Mouse (Mus musculus) telencephalon, adult 2 months (tissue): ENCODE results near the gene Vwa8.
"Not testable (repeated sequence)": the region's sequence is repeated elsewhere in the genome, so short reads cannot be mapped to it uniquely, and the experiment has no call there.

Source experiments
- DNase-seq: peaks from one replicate; pipeline ENCODE4 v3.0.0-alpha.2; 2011; ENCODE audit warnings: low read depth, low spot score

Vwa8 gene

DNA sequence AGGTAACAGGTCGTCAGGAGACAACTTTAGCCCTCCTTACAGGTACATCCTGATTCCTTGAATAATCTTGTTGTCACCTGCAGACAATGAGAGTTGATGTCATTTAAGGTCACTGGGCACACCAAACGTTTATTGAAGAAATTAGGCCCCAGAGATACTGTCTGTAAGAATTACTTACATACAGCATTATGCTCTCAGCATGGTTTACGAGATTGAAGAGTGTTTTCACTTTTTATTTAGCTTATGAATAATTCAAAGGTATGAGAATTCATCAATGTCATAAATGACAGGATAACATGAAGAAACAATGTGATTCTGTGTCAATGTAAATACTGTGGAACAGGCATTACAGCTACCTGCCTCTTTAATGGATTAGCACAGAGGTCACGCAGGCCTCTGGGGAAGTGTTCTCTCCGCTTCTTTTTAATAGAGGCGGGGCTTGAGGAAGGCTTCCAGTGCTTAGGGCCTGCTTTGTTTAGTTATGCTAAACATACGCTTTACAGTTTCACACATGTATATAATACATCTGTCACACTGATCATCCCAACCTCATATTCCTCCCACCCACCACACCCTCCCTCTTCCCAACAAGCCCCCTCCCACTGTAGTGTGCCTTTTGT, 37.2 kb downstream of the Vwa8 start:
- DNase-seq: no peak

DNA sequence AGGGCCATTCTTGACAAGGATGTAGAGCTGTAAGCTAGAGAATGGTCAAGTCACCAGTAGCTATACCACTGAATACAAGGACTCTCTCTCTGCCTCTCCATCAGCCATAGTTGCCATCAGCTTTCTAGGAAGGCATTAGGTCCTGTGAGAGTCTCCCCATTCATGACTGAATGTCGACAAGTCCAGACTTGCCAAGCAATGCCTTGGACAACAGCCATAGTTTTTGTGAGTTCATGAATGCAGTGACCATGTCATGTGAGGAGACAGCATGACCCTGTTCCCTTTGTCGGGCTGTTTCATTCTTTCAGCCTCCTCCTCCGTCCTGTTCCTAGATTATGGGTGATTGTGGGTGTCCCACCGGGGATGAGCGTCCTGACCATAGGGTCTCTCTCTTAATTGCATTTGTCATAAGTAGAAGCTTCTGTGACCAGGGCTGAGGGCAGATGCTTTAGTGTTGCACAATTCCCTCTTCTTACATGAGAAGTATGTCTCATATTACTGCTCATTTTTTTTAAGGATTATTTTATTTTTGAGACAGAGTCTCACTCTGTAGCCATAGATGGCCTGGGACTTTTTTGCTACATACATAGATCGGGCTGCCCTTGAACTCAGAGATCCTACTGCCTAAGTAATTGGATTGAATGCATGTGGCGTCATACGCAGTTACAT, 37.8 kb downstream of the Vwa8 start:
- DNase-seq: no peak

DNA sequence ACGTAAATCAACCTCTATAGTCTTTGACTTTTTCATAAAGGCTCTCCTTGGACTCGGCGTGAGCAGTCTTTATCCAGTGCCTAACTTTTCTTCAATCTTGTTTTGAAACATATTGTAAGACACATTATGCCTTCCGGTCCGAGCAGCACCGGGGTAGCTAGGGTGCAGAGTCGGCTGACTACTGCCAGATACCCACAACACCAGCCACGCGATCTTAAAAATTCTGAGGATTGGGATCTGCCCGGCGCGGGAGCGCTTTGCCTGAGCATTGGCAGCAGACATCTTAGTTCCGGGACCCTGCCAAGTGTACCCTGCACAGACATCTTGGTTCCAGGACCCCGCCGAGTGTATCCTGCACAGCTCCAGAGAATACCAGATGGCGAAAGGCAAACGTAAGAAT, 38.6 kb downstream of the Vwa8 start:
- not testable (repeated sequence) for DNase-seq

DNA sequence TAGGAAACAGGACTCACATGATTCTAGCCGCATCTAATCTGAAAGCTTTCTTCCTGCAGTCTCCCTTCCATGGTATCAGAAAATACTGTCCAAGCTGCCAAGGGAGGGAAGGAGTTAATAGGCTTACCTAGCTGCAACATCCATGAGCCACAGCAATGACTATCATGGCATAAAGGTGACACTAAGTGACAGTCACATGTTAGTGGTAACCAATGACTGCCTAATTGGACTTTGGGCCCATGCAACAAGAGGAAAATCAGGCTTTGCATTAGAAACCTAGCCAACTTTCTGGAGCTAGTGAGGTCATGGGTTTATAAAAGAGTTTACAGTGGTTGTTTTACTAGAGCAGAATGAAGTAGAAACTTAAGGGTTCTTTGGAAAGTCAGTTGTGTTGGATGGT, 46.6 kb downstream of the Vwa8 start:
- no peak for DNase-seq

DNA sequence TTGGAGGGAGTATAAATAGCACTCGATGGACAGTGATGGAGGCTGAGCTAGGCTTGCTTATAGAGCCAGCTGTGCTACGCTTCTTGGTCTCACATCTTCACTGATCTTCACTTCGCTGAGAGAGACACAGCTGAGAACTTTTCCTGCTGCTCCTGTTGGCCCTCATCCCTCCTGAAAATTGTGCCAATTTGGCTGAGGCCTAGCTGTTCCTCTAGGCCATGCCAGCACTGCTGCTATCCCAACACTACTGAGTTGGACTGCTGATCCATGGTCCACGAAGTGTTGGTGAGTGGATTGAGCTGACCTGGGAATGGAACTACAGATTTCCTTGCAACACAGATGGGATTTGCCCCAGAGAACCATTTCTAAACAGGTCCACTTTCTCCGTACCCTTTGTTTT, 47.4 kb downstream of the Vwa8 start:
- no peak for DNase-seq

DNA sequence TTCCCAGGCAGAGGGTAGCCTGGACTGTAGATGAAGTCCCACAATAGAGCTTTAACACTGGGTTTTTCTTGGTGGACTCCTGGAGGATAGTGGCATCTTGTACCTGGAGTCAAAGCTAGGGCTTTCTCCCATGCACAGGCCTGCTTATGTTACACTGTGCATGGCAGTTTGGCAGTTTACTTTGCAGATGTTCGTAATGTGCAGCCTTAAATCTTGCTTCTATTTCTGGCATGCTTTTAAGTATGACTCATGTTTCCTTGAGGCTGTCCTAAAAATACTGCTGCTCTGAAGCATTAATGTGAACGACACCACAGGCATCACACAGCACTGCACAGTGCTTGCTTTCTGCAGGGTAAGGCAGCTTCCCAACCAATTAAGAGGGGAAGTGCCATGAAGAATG, 51.9 kb downstream of the Vwa8 start:
- DNase-seq: peak; percentile 91

DNA sequence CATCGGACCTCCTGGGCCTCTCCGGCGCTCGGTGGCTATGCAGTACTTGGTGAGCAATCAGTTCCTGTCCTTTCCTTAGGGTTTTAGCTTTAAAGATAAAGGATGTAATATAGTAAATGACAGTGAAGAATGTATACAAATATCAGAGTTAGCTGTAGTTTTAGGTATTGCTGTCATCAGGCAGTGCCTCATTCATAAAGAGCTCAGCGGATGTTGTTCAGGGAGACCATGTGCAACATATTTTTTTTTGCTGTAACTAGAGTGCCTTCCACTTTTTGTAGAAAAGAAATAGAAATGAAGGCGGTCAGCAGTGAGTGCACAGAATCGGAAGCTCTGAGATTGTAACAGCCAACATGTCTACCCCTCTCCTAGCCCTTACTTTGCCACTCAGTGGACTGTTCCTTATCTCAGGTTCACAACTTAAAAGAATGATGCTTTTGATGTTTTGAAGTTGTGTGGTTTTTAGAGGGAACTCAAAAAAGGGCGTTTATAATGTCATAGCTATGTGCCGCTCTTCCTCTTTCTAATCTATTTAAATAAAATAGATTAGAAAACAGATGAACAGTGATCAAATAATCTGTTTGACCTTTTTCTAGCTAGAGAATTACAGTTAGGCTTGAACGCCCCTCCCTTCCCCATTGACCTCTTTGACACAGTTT, 59.5 kb downstream of the Vwa8 start:
- no peak for DNase-seq

DNA sequence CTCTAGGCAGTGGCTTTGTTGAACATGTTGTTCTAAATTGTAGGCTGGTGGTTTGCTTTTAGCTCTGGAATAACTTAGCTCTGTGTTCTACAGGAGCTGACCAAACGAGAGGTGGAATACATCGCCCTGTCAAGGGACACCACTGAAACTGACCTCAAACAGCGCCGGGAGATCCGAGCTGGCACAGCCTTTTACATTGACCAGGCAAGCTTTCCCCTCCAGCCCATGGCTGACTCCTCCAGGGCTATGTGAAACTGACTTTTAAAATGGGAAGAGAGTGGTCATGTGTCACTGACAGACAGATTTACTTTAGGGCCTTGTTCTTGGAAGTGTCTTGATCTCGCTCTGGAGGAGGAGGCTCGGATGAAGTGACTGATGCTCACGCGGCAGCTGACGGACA, 63.2 kb downstream of the Vwa8 start:
- DNase-seq: no peak

DNA sequence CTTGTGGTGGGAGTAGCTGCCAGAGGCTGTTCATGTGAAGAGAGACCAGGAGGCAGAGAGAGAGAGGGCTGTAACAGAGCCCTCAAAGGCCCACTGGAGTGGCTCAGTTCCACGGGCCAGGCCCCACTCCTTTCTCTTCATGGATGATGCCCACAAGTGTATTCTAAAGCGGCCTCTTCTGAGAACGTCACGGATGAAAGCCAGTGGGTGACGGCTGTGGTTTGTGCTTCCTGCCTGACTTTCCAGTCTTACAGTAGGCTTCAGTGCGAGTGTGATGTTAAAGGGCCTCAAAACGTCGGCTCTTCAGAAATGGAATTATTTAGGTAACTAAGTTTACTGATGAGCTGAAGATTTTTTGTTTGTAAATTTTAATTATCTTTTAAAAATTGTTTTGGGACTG, 65.3 kb downstream of the Vwa8 start:
- no peak for DNase-seq

DNA sequence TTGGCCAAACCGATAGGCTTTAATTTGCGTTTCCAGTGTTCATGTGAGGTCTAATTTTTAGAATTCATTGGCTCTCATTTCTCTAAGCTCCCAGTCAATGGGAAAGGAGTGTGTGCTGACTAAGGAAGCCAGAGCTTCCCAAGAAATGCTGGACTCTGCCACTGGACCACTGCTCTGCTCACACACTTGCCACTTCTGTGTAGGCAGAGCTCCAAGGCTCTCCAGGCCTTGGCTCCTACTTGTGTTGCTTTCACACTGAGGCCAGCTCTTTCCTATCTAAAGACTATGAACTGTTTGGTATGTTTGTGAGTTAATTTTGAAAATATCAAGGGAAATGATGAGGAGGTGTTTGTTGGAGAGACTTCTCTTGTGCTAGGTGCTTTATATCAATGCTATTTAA, 67.8 kb downstream of the Vwa8 start:
- DNase-seq: no peak

DNA sequence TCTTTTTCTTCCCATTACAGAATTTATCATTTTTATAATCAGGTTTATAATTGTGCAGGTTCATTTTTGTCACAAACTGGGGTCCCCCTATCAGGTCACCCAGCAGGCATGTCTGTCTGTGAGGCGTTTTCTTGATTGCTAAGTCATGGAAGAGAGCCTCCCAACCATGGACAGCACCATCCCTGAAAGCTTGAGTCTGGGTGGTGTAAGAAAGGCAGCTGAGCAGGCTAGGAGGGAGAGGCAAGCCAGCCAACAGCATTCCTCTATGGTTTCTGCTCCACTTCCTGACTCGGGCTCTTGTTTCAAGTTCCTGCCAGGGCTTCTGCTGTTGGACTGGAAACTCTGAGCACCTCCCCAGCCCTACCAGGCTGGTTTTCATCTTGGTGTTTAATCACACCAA, 72.4 kb downstream of the Vwa8 start:
- no peak for DNase-seq

DNA sequence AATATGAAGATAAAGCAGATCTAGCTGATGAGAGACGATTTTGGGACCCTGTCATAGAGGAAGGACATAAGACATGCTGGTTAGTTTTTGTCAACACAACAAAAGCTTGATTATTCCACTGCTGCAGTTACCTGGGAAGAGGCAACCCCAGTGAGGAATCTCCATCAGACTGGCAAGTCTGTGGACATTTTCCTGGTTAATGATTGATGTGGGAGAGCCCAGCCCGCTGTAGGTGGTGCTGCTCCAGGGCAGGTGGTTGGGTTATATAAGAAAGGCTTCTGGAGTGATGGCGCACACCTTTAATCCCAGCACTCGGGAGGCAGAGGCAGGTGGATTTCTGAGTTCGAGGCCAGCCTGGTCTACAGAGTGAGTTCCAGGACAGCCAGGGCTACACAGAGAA, 74.8 kb downstream of the Vwa8 start:
- DNase-seq: no peak

DNA sequence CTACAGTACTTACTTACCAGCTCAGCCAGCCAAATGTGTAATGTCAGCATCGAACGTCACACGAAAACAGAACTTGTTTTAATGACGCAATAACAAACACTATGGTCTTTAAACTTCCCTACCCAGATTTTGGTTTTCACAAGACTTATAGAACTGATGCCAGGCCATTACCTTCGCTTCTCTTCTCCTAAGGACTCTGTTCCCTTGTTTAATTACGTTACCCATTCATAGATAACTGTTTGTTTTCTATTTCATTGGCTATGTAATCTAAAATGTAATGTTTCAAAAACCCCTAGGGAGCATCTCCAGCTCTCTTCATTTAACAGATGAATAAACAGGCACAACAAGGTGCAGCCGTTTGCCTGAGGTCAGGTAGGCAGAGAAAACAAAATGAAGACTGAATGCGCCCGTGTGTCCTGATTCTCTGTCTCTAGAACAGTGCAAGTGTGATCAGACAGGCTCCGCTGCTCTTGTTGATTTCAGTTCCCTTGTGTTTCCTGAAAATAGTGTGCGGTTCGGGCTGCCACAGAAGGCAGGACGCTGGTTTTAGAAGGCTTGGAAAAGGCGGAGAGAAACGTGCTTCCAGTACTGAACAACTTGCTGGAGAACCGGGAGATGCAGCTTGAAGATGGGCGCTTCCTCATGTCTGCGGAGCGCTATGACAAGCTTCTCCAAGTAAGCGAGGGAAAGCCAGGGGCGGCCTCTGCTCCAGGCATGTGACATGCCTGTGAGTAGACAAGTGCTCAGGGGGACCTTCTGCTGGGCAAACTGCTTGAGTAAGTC, 76.1 kb downstream of the Vwa8 start:
- no peak for DNase-seq

DNA sequence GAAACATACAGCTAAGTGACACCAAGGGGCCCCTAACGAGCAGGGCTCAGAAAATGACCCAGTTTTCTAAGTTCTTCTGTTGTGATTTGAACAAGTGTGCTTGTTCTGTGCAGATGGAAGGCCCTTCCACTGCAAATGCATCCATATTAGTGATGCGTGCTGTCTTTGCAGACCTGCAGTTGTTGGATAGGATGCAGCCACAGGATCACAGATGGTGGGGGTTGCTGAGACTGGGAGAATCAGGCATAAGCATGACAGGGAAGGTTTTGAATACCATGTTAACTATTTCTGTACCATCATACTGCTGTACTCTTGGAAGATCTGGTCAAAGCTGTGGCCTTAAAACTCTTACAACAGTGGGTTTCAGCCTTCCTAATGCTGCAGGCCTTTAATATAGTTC, 83.2 kb downstream of the Vwa8 start:
- no peak for DNase-seq

DNA sequence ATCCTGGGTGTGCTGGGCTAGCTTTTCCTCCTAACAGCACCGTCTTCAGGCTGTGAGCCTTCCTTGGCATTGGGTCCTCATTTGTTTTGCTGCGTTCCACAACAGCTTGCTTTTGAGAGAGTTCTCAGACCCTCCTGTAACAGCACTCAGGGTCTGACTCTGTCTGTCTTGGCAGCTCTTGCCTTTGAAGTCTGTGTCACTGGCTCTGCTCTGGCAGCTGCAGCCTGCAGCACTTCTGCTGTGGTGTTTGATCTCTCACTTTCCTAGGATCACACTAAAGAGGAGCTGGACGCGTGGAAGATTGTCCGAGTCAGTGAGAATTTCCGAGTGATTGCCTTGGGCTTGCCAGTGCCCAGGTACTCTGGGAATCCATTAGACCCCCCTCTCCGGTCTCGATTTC, 84.5 kb downstream of the Vwa8 start:
- no peak for DNase-seq

DNA sequence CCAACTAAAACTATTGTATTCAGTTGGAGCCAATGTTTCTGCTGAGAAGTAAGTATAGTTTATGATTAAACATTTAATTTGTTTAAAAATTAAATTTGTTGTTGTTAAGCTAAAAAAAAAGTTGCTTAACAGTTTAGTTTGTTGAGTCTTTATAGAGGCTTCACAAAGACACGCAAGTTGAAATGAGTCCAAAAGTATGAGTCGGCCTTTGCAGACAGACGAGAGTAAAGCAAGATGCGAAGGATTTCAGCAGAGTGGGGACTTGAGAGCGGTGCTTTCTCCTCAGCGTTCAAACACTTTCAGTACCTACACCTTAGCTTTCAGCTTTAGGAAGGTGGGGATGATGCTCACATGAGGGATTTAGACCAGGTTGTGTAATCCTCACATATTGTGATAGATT, 85.7 kb downstream of the Vwa8 start:
- no peak for DNase-seq

DNA sequence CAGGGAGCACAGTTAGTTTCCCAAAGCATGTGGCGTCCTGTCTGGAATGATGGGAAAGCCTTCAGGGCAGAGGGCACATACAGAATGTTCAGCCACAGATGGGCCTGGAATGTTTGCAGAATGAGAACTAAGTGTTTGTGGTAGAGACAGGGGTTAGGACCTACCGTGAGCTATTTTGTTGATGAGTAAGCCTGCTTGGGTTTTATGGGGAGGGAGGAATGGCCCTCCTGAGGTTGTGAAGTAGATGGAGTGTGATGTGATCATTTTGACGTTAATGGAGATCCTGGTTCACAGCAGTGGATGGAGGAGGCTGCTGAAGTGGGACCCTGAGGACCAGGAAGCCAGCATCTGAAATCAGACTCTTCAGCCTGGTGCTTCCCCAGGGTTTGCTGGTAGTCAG, 86.9 kb downstream of the Vwa8 start:
- no peak for DNase-seq

DNA sequence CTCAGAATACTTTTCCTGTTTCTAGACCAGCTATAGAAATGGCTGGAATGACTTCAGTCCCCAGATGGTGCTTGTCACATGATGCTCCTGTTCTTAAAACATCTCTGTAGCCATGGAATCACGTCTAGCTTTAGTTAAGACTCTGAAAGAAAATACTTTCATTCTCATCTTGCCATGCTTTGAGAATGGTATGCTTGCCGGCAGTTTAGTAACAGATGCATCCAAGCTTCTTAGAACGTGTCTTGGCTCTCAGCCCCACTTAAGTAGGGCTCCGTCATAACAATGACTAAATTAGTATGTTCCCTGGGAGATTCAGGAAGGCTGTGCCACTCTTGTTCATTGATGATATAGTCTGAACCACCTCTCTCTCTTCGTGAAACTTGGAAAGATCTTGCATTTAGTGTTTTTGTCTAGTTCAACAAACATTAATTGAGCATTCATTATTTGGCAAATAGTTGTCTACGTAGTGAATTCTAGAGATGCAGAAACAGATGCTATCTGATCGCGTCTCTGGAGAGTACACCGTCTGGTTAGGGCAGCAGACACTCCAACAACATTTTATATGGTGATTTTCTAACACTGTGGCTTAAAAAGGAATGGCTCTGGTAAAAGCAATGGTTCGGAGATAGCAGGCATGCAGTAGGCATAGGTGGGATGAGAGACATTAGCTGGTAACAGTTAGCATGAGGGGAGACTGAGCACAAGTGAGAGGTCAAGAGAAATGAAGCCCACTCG, 93.1 kb downstream of the Vwa8 start:
- DNase-seq: peak; percentile 86

DNA sequence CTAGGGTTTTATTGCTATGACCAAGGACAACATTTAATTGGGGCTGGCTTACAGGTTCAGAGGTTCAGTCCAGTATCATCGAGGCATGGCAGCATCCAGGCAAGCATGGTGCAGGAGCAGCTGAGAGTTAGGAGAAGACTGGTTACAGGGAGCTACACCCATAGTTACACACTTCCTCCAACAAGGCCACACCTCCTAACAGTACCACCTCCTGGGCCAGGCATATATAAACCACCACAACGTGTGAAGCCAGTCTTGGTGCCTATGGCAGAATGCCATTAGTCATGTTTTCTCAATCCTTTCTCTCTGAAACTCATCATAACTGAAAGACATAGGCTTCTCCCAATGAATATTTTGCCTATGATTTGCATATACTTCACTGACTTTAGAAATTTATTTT, 106.9 kb downstream of the Vwa8 start:
- DNase-seq: no peak

DNA sequence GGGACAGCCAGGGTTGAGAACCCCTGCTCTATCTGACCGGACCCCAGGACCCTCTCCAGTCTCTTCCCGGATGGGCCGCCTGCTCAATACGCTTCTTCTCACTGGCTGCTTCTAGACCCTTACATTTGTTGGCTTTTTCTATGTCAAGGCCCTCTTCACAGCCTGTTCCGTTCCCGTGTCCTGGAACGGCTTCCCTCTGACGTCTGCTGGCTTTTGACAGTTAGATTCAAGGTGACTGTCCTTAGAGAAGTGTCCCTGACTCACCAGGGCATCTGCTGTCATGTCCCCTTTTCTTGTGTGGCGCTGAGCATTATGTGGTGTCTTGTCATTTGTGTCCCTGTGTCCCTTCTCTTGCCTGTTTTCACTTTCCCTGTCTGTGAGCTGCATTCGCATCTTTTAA, 121.8 kb downstream of the Vwa8 start:
- no peak for DNase-seq

DNA sequence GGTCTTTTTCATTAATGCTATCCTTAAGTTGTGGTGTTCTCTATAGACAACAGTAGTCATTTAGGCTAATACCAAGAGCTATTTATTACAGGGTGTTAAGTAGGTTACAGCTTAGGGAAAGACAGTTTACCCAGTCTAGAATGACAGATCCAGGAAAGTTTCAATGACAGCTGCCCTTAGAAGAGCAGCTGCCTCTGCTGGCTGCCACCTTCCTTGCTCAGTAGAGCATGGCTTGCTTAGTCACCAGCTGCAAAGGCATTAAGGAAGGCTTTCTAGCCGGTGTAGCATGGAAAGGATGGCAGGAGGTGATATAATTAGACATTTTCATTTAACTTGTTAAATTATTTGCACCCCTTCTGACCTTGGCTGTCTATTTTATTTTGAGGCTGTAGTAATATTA, 123.6 kb downstream of the Vwa8 start:
- DNase-seq: no peak

DNA sequence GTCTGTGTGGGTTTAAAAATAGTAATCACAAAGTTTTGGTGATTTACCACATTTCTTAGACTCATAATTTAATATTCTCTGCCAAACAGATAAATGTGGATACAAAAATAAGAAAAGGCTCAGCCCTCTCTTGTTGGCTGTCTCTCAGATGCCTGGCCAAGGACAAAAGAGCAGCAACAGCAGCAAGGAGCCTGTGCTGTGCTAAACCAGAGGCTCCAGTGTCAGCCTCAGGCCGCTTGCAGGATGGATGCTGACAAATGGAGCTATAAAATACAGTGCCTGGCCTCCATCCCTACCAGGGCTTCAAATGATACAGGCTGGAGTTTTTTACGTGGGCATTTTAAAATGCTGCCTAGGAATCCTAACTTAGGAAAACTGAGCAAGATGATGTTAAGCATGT, 134.3 kb downstream of the Vwa8 start:
- DNase-seq: no peak
